Mouse (Mus musculus): ENCODE results near the gene Apol6. TPM values are rescaled to one million over a fixed set of nuclear protein-coding genes. Genes with fewer than 3 reads are reported as not detected.

The Apol6 gene
- polyA plus RNA-seq, 1 experiment from 2014 or later, result not detected

GRCm38 (mm10) chr15:77102685-77103084 is 58.2 kb downstream of the Apol6 start:
- 90% methylated on average over 5 of the region's 5 CpGs for WGBS
- no peaks in the 10 kb centered on the region for H3K9me3 ChIP-seq (ENCODE audit: control insufficient read depth, low read length)
- no peak for ATAC-seq (ENCODE audit: low FRiP score, low TSS enrichment)
- peaks cover 27% of the 10 kb centered on the region; the same call in 1 of the 2 replicates for H3K36me3 ChIP-seq (ENCODE audit: control insufficient read depth, insufficient read depth, low read length)
- no peak overlapping the region for H3K9ac ChIP-seq (ENCODE audit: low read depth, low read length)
- H3K4me3 ChIP-seq (ENCODE audit: low read length), result no peak overlapping the region
- no peak overlapping the region for H3K27ac ChIP-seq (ENCODE audit: low read depth, low read length)
- H3K4me1 ChIP-seq (ENCODE audit: control insufficient read depth, insufficient read depth, low read length), result 0 out of 2 replicates have a peak, but pooled peaks cover 4% of the 10 kb centered on the region
- H3K4me2 ChIP-seq (replicated peaks; ENCODE audit: low read depth, low read length), result no peak overlapping the region
- H3K27me3 ChIP-seq (ENCODE audit: control insufficient read depth, insufficient read depth, low read length), result no peaks in the 10 kb centered on the region

GRCm38 (mm10) chr15:77104349-77105158 is 60.0 kb downstream of the Apol6 start:
- Histone ChIP-seq H3K9me3 (ENCODE audit: control insufficient read depth, low read length) (no peaks in the 10 kb centered on the region), H3K4me2 (replicated peaks; ENCODE audit: low read depth, low read length) (no peak overlapping the region), H3K4me1 (ENCODE audit: control insufficient read depth, insufficient read depth, low read length) (0 out of 2 replicates have a peak, but pooled peaks cover 4% of the 10 kb centered on the region), H3K36me3 (ENCODE audit: control insufficient read depth, insufficient read depth, low read length) (peaks cover 25% of the 10 kb centered on the region), H3K27me3 (ENCODE audit: control insufficient read depth, insufficient read depth, low read length) (no peaks in the 10 kb centered on the region), H3K9ac (ENCODE audit: low read depth, low read length) (no peak overlapping the region), H3K4me3 (ENCODE audit: low read length) (no peak overlapping the region), H3K27ac (ENCODE audit: low read depth, low read length) (no peak overlapping the region)
- ATAC-seq (ENCODE audit: low FRiP score, low TSS enrichment), result no peak
- WGBS, result 79% methylated on average over 10 of the region's 10 CpGs

- Histone ChIP-seq H3K27me3 (ENCODE audit: control insufficient read depth, insufficient read depth, low read length) (no peaks in the 10 kb centered on the region), H3K9me3 (ENCODE audit: control insufficient read depth, low read length) (no peaks in the 10 kb centered on the region), H3K27ac (ENCODE audit: low read depth, low read length) (no peak overlapping the region), H3K36me3 (ENCODE audit: control insufficient read depth, insufficient read depth, low read length) (peaks cover 24% of the 10 kb centered on the region), H3K9ac (ENCODE audit: low read depth, low read length) (no peak overlapping the region), H3K4me1 (ENCODE audit: control insufficient read depth, insufficient read depth, low read length) (0 out of 2 replicates have a peak, but pooled peaks cover 4% of the 10 kb centered on the region), H3K4me3 (ENCODE audit: low read length) (no peak overlapping the region), H3K4me2 (replicated peaks; ENCODE audit: low read depth, low read length) (no peak overlapping the region)
- no peak for ATAC-seq (ENCODE audit: low FRiP score, low TSS enrichment)
- WGBS, result 83% methylated on average over 10 of the region's 10 CpGs
These were observed 60.7 kb downstream of the Apol6 start for GRCm38 (mm10) chr15:77105273-77105672.

Other genes with a start within 250 kb of the Apol6 start
- 14.7 and 20.9 TPM in 2 replicates for gene Zfp251, start 173.3 kb upstream of the Apol6 start, polyA plus RNA-seq (2014; fragmentation: Nextera tagmentation; extraction: Ambion mirVana)
- 11.5 and 16.5 TPM in 2 replicates for gene Zfp7, start 165.5 kb upstream of the Apol6 start, polyA plus RNA-seq (2014; fragmentation: Nextera tagmentation; extraction: Ambion mirVana)
- gene Gm49527, start 165.4 kb upstream of the Apol6 start, polyA plus RNA-seq (2014; fragmentation: Nextera tagmentation; extraction: Ambion mirVana), result 0.30 and 0.72 TPM in 2 replicates
- gene Zfp647, start 119.3 kb upstream of the Apol6 start, polyA plus RNA-seq (2014; fragmentation: Nextera tagmentation; extraction: Ambion mirVana), result 17.5 and 18.7 TPM in 2 replicates
- gene 1110038F14Rik, start 96.2 kb upstream of the Apol6 start, polyA plus RNA-seq (2014; fragmentation: Nextera tagmentation; extraction: Ambion mirVana), result 75.4 and 77.6 TPM in 2 replicates
- gene Mb, start 5.9 kb downstream of the Apol6 start, polyA plus RNA-seq (2014; fragmentation: Nextera tagmentation; extraction: Ambion mirVana), result 0.60 and 0.69 TPM in 2 replicates

Data from kidney, embryonic 14.5 days (tissue).